Mouse (Mus musculus): Measurements from ENCODE around the gene Kctd18. TPM values are rescaled to one million over a fixed set of nuclear protein-coding genes. Genes with fewer than 3 reads are reported as not detected.

Kctd18 gene
- polyA plus RNA-seq, 1 experiment, result 27.4 TPM

GRCm38 (mm10) chr1:57911561-57911960, 107.2 kb downstream of the Kctd18 start:
- no peak for DNase-seq (ENCODE audit: extremely low spot score in 1 of 2, low spot score in 1 of 2)

GRCm38 (mm10) chr1:57906312-57906711, 112.4 kb downstream of the Kctd18 start:
- no peak for DNase-seq (ENCODE audit: extremely low spot score in 1 of 2, low spot score in 1 of 2)

- no peak for DNase-seq (ENCODE audit: extremely low spot score in 1 of 2, low spot score in 1 of 2)
These were observed 112.8 kb downstream of the Kctd18 start for GRCm38 (mm10) chr1:57905912-57906311.

Other genes starting within 250 kb of the Kctd18 start
- 18.9 and 23.2 TPM in 2 replicates for gene Spats2l, start 244.8 kb downstream of the Kctd18 start, polyA plus RNA-seq (2012; rRNA removed)
- 0.53 and 0.56 TPM in 2 replicates for gene Sgo2a, start 23.0 kb downstream of the Kctd18 start, polyA plus RNA-seq (2012; rRNA removed)
- gene Aox1, start 11.0 kb upstream of the Kctd18 start, polyA plus RNA-seq (2012; rRNA removed), result 4.9 and 5.1 TPM in 2 replicates
- 2.4 and 3.6 TPM in 2 replicates for gene Aox3, start 94.2 kb upstream of the Kctd18 start, polyA plus RNA-seq (2012; rRNA removed)
- gene Aox4, start 191.4 kb upstream of the Kctd18 start, polyA plus RNA-seq (2012; rRNA removed), result 0.55 and 1.2 TPM in 2 replicates

Measured in frontal cortex, adult 2 months (tissue).